Mouse (Mus musculus) MEL (cell line): ENCODE data around the gene Vwa8. TPM values are rescaled to one million over a fixed set of nuclear protein-coding genes. Genes with fewer than 3 reads are reported as not detected.

Source experiments
- DNase-seq: peaks from one replicate; pipeline ENCODE4 v3.0.0; 2011; ENCODE audit warnings: low read depth, low spot score
- H3K27ac ChIP-seq: 2 replicates; pipeline ENCODE4 v1.5.1; 2012; ENCODE audit warnings: low read depth, mild to moderate bottlenecking, control low read depth, low read length, moderate library complexity; ENCODE audit not compliant: control insufficient read depth
- H3K27me3 ChIP-seq, 2 experiments: fragments of 150-350 bp in 1 of 2; sonication (generic) in 1 of 2; 2 replicates each; pipeline ENCODE4 v1.6.1; 2012; ENCODE audit warnings: low read length in 2 of 2, mild to moderate bottlenecking in 2 of 2, improper control_type of control experiment in 1 of 2, moderate library complexity in 1 of 2; ENCODE audit not compliant: insufficient read depth in 2 of 2, control insufficient read depth in 1 of 2
- H3K36me3 ChIP-seq, 2 experiments: 2 replicates each; pipeline ENCODE4 v1.6.1; 2012 to 2014; ENCODE audit warnings: low read length in 2 of 2, improper control_type of control experiment in 1 of 2, inconsistent platforms in 1 of 2, mild to moderate bottlenecking in 1 of 2; ENCODE audit not compliant: insufficient read depth in 2 of 2, control insufficient read depth in 1 of 2
- H3K4me1 ChIP-seq, 2 experiments: fragments of 150-350 bp in 1 of 2; sonication (generic) in 1 of 2; 2 replicates each; pipeline ENCODE4 v1.6.1; 2012; ENCODE audit warnings: low read length in 2 of 2, improper control_type of control experiment in 1 of 2, mild to moderate bottlenecking in 1 of 2; ENCODE audit not compliant: insufficient read depth in 2 of 2, control insufficient read depth in 1 of 2
- H3K4me3 ChIP-seq, 2 experiments: fragments of 150-350 bp in 1 of 2; sonication (generic) in 1 of 2; 2 replicates each; pipeline ENCODE4 v1.5.1; 2012; ENCODE audit warnings: low read depth in 2 of 2, low read length in 2 of 2, mild to moderate bottlenecking in 2 of 2, moderate library complexity in 2 of 2, control low read depth in 1 of 2, improper control_type of control experiment in 1 of 2; ENCODE audit not compliant: control insufficient read depth in 1 of 2, insufficient read depth in 1 of 2
- H3K79me2 ChIP-seq: 2 replicates; pipeline ENCODE4 v1.6.1; 2012; ENCODE audit warnings: mild to moderate bottlenecking, low read length, moderate library complexity; ENCODE audit not compliant: control insufficient read depth, poor library complexity, insufficient read depth
- H3K9ac ChIP-seq: 2 replicates; pipeline ENCODE4 v1.6.1; 2012; ENCODE audit warnings: low read depth, mild to moderate bottlenecking, control low read depth, low read length, moderate library complexity; ENCODE audit not compliant: control insufficient read depth, poor library complexity, severe bottlenecking
- H3K9me3 ChIP-seq: fragments of 150-350 bp; sonication (generic); replicated peaks from 2 replicates; pipeline ENCODE4 v1.6.1; 2012; ENCODE audit warnings: mild to moderate bottlenecking, low read length, improper control_type of control experiment, moderate library complexity; ENCODE audit not compliant: insufficient read depth
- BHLHE40 ChIP-seq: IDR thresholded peaks from 2 replicates; pipeline ENCODE4 v1.6.1; 2012; ENCODE audit warnings: low read depth, mild to moderate bottlenecking, inconsistent platforms, low read length, improper control_type of control experiment, borderline replicate concordance
- CHD2 ChIP-seq: IDR thresholded peaks from 2 replicates; pipeline ENCODE4 v1.6.1; 2011; ENCODE audit warnings: low read length, improper control_type of control experiment
- CTCF ChIP-seq, 3 experiments: IDR thresholded peaks in 2 of 3; conservative IDR thresholded peaks in 1 of 3; 2 replicates each; pipeline ENCODE4 v1.5.1; 2011 to 2012; ENCODE audit warnings: low read length in 3 of 3, low read depth in 2 of 3, mild to moderate bottlenecking in 2 of 3, improper control_type of control experiment in 1 of 3, inconsistent platforms in 1 of 3, mixed read lengths in 1 of 3, moderate library complexity in 1 of 3; ENCODE audit not compliant: control insufficient read depth in 1 of 3, insufficient read depth in 1 of 3, poor library complexity in 1 of 3, severe bottlenecking in 1 of 3
- E2F4 ChIP-seq: IDR thresholded peaks from 2 replicates; pipeline ENCODE4 v1.6.1; 2011; ENCODE audit warnings: low read depth, low read length, improper control_type of control experiment, borderline replicate concordance
- EP300 ChIP-seq, 2 experiments: IDR thresholded peaks; 2 replicates each; pipeline ENCODE4 v1.6.1; 2011; ENCODE audit warnings: improper control_type of control experiment in 2 of 2, low read length in 2 of 2, low read depth in 1 of 2, mild to moderate bottlenecking in 1 of 2
- GATA1 ChIP-seq: IDR thresholded peaks from 2 replicates; pipeline ENCODE4 v1.6.1; 2011; ENCODE audit warnings: low read depth, low read length, improper control_type of control experiment
- HCFC1 ChIP-seq: IDR thresholded peaks from 2 replicates; pipeline ENCODE4 v1.6.1; 2012; ENCODE audit warnings: low read depth, mild to moderate bottlenecking, inconsistent platforms, low read length, improper control_type of control experiment, moderate library complexity
- MAX ChIP-seq: IDR thresholded peaks from 2 replicates; pipeline ENCODE4 v1.6.1; 2011; ENCODE audit warnings: low read length, improper control_type of control experiment
- MAZ ChIP-seq: IDR thresholded peaks from 2 replicates; pipeline ENCODE4 v1.6.1; 2012; ENCODE audit warnings: low read depth, mild to moderate bottlenecking, inconsistent platforms, low read length, improper control_type of control experiment
- MEF2A ChIP-seq: IDR thresholded peaks from 2 replicates; pipeline ENCODE4 v1.6.1; 2014; ENCODE audit warnings: low read depth, mild to moderate bottlenecking, inconsistent platforms, low read length, improper control_type of control experiment; ENCODE audit not compliant: poor library complexity, insufficient replicate concordance, severe bottlenecking; ENCODE audit errors: extremely low read depth
- NRF1 ChIP-seq: IDR thresholded peaks from 2 replicates; pipeline ENCODE4 v1.6.1; 2014; ENCODE audit warnings: low read depth, mild to moderate bottlenecking, inconsistent platforms, low read length, improper control_type of control experiment, moderate library complexity; ENCODE audit not compliant: poor library complexity, insufficient read depth, severe bottlenecking
- POLR2A ChIP-seq, 2 experiments: IDR thresholded peaks; 2 replicates each; pipeline ENCODE4 v1.6.1; 2011 to 2012; ENCODE audit warnings: low read length in 2 of 2, mild to moderate bottlenecking in 2 of 2, control low read depth in 1 of 2, improper control_type of control experiment in 1 of 2, low read depth in 1 of 2, moderate library complexity in 1 of 2; ENCODE audit not compliant: control insufficient read depth in 1 of 2, insufficient read depth in 1 of 2, poor library complexity in 1 of 2
- RAD21 ChIP-seq: IDR thresholded peaks from 2 replicates; pipeline ENCODE4 v1.6.1; 2011; ENCODE audit warnings: mild to moderate bottlenecking, low read depth, low read length, improper control_type of control experiment
- RCOR1 ChIP-seq: IDR thresholded peaks from 2 replicates; pipeline ENCODE4 v1.6.1; 2012; ENCODE audit warnings: low read depth, mild to moderate bottlenecking, inconsistent platforms, low read length, improper control_type of control experiment
- SIN3A ChIP-seq: IDR thresholded peaks from 2 replicates; pipeline ENCODE4 v1.6.1; 2012; ENCODE audit warnings: low read length, improper control_type of control experiment, inconsistent platforms
- SMC3 ChIP-seq: IDR thresholded peaks from 2 replicates; pipeline ENCODE4 v1.6.1; 2011; ENCODE audit warnings: low read depth, low read length, improper control_type of control experiment
- TAL1 ChIP-seq: IDR thresholded peaks from 2 replicates; pipeline ENCODE4 v1.6.1; 2012; ENCODE audit warnings: mild to moderate bottlenecking, inconsistent platforms, low read length, moderate library complexity, mixed read lengths
- TBP ChIP-seq: IDR thresholded peaks from 2 replicates; pipeline ENCODE4 v1.8.0; 2011; ENCODE audit warnings: low read depth, low read length, improper control_type of control experiment
- TCF12 ChIP-seq: IDR thresholded peaks from 2 replicates; pipeline ENCODE4 v1.6.1; 2014; ENCODE audit warnings: low read depth, mild to moderate bottlenecking, inconsistent platforms, low read length, improper control_type of control experiment, moderate library complexity
- USF1 ChIP-seq: IDR thresholded peaks from 2 replicates; pipeline ENCODE4 v1.6.1; 2014; ENCODE audit warnings: low read depth, mild to moderate bottlenecking, inconsistent platforms, low read length, improper control_type of control experiment, moderate library complexity
- USF2 ChIP-seq, 2 experiments: IDR thresholded peaks; 2 replicates each; pipeline ENCODE4 v1.6.1; 2011 to 2012; ENCODE audit warnings: improper control_type of control experiment in 2 of 2, low read length in 2 of 2, borderline replicate concordance in 1 of 2, inconsistent platforms in 1 of 2, low read depth in 1 of 2, mild to moderate bottlenecking in 1 of 2; ENCODE audit not compliant: insufficient read depth in 1 of 2
- ZC3H11A ChIP-seq: IDR thresholded peaks from 2 replicates; pipeline ENCODE4 v1.6.1; 2012; ENCODE audit warnings: low read depth, mild to moderate bottlenecking, inconsistent platforms, low read length, improper control_type of control experiment
- ZKSCAN1 ChIP-seq: IDR thresholded peaks from 2 replicates; pipeline ENCODE4 v1.6.1; 2012; ENCODE audit warnings: low read depth, mild to moderate bottlenecking, inconsistent platforms, low read length, improper control_type of control experiment, moderate library complexity
- ZMIZ1 ChIP-seq: IDR thresholded peaks from 2 replicates; pipeline ENCODE4 v1.6.1; 2012; ENCODE audit warnings: low read depth, mild to moderate bottlenecking, inconsistent platforms, low read length, improper control_type of control experiment, moderate library complexity
- ZNF384 ChIP-seq: IDR thresholded peaks from 2 replicates; pipeline ENCODE4 v1.6.1; 2012; ENCODE audit warnings: low read depth, mild to moderate bottlenecking, inconsistent platforms, low read length, improper control_type of control experiment
- polyA plus RNA-seq, 2 experiments: library from polyadenylated mRNA; stranded (reverse) in 1 of 2; unstranded in 1 of 2; fragments of >175 nt in 1 of 2; fragments of >200 nt in 1 of 2; gene quantifications; 2 replicates each; pipeline versions ENCODE4 v1.2.1 to v1.2.4; 2012; ENCODE audit warnings: low replicate concordance in 2 of 2, low read depth in 1 of 2; ENCODE audit not compliant: insufficient read length in 2 of 2, insufficient read depth in 1 of 2, missing spikeins in 1 of 2
- total RNA-seq: library from RNA; depleted of rRNA; stranded (reverse); fragments of 300-350 nt; gene quantifications from 2 replicates; pipeline ENCODE4 v1.2.3, GENCODE M21; 2012

Vwa8 gene
- total and polyA plus RNA-seq, 3 experiments = 12.4 to 19.6 TPM; not detected in 1

DNA sequence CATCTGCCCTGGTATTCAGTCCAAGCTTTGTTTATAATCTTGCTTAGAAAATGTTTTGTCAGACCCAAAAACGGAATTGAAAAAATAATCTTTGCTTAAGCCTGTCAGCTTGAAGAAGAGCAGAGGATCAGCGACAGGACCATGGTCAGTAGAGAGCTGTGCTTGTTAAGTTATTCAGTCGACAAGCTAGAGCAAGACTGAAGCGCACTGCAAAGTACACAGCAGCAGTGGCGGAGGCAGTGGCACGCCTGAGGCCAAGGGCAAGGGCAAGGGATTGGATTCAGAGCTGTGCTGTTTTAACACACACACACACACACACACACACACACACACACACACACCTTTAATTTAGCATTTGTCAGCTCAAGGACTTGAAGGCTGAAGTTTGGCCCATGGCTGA is 263.2 kb downstream of the Vwa8 start:
- DNase-seq = no peak

DNA sequence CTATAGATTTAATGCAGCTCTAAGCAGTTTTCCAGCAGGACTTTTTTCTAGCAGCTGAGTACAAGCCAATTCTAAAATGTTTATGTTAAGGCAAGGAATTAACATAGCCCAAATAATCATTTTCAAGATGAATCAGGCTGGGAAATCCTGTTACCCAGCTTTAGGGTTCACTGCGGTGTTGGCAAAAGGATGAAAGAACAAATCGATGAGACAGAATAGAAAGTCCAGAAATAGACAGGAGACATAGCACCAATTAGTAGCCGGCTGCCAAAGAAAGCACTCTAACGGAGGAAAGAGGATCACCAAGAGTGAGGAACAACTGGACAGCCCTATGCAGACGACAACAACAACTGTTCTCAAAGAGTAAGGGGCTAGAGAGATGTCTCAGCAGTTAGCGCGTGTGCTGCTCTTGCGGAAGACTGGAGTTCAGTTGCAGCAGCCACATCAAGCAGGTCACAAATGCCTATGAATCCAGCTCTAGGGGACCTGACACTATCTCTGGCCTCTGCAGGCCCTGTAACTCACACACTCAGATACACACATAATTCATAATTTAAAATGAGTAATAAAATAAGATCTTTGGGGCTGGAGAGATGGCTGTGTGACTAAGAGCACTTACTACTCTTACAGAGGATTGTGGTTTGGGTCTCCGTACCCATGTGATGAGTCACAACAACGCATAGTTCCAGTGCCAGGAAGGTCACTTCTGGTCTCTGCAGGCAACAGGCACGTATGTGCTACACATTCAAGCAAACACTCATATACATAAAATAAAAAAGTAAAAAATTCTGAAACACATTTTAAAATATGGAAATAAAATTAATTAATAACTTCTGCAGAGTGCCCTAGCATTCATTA is 265.9 kb downstream of the Vwa8 start:
- H3K36me3 ChIP-seq = no peaks in the 10 kb centered on the region
- H3K9me3 ChIP-seq = no peaks in the 10 kb centered on the region
- H3K9ac ChIP-seq = no peak overlapping the region
- no peak for TF ChIP-seq RAD21
- no peak for TF ChIP-seq MEF2A
- TF ChIP-seq TBP = no peak
- no peak for TF ChIP-seq SMC3
- TF ChIP-seq ZC3H11A = no peak
- no peak for TF ChIP-seq TAL1
- TF ChIP-seq MAZ = no peak
- TF ChIP-seq ZNF384 = no peak
- no peak for TF ChIP-seq HCFC1
- no peak for TF ChIP-seq SIN3A
- no peak for TF ChIP-seq CTCF (IDR thresholded peaks at IDR 0.05 in 2 of 3, conservative IDR thresholded peaks at IDR 0.05 in 1 of 3; ENCODE audit: control insufficient read depth in 1 of 3, insufficient read depth in 1 of 3, low read depth in 2 of 3, low read length in 3 of 3, poor library complexity in 1 of 3, severe bottlenecking in 1 of 3)
- no peak for TF ChIP-seq CHD2
- TF ChIP-seq USF2 (IDR thresholded peaks at IDR 0.05; ENCODE audit: borderline replicate concordance in 1 of 2, insufficient read depth in 1 of 2, low read depth in 1 of 2, low read length in 2 of 2) = no peak
- no peak for TF ChIP-seq BHLHE40
- TF ChIP-seq E2F4 = no peak
- no peak for TF ChIP-seq POLR2A (IDR thresholded peaks at IDR 0.05; ENCODE audit: control insufficient read depth in 1 of 2, insufficient read depth in 1 of 2, low read depth in 1 of 2, low read length in 2 of 2, poor library complexity in 1 of 2)
- TF ChIP-seq ZMIZ1 = no peak
- TF ChIP-seq GATA1 = no peak
- TF ChIP-seq NRF1 = no peak
- no peak for TF ChIP-seq RCOR1
- H3K27ac ChIP-seq = no peak overlapping the region
- H3K27me3 ChIP-seq = no peaks in the 10 kb centered on the region
- H3K79me2 ChIP-seq = no peaks in the 10 kb centered on the region
- no peaks in the 10 kb centered on the region for H3K4me1 ChIP-seq
- H3K4me3 ChIP-seq = no peak overlapping the region
- no peak for DNase-seq

More for the DNA sequence above, 263.2 kb downstream of the Vwa8 start:
- no peak for TF ChIP-seq MEF2A
- TF ChIP-seq ZKSCAN1 = no peak
- TF ChIP-seq SIN3A = no peak
- TF ChIP-seq SMC3 = no peak
- no peak for TF ChIP-seq EP300 (IDR thresholded peaks at IDR 0.05; ENCODE audit: low read depth in 1 of 2, low read length in 2 of 2)
- TF ChIP-seq RAD21 = no peak
- no peak for TF ChIP-seq MAX
- no peak for TF ChIP-seq MAZ
- no peak for TF ChIP-seq TCF12
- TF ChIP-seq USF1 = no peak
- Histone ChIP-seq H3K27me3 (no peaks in the 10 kb centered on the region), H3K4me1 (no peaks in the 10 kb centered on the region), H3K27ac (no peak overlapping the region), H3K9ac (no peak overlapping the region), H3K79me2 (no peaks in the 10 kb centered on the region), H3K4me3 (no peak overlapping the region), H3K9me3 (no peaks in the 10 kb centered on the region), H3K36me3 (no peaks in the 10 kb centered on the region)
